Mouse (Mus musculus) adrenal gland, adult (tissue): ENCODE results near the gene Inava.
A peak's percentile ranks its signal among the peaks of the same experiment; 100 is the strongest.

Experiments
- DNase-seq, 2 experiments: peaks; one replicate each; pipeline ENCODE4 v3.0.0; 2022 to 2023; ENCODE audit warnings: low spot score in 1 of 2; ENCODE audit not compliant: inconsistent age in 2 of 2

Gene Inava

GRCm38 (mm10) chr1:136231596-136231995 lies 2.5 kb downstream of the Inava start:
- DNase-seq, result no peak

GRCm38 (mm10) chr1:136230201-136230600 lies 3.9 kb downstream of the Inava start:
- DNase-seq, result no peak

- DNase-seq, result no peak
Measured at GRCm38 (mm10) chr1:136229040-136229373, 5.1 kb downstream of the Inava start.

DNA sequence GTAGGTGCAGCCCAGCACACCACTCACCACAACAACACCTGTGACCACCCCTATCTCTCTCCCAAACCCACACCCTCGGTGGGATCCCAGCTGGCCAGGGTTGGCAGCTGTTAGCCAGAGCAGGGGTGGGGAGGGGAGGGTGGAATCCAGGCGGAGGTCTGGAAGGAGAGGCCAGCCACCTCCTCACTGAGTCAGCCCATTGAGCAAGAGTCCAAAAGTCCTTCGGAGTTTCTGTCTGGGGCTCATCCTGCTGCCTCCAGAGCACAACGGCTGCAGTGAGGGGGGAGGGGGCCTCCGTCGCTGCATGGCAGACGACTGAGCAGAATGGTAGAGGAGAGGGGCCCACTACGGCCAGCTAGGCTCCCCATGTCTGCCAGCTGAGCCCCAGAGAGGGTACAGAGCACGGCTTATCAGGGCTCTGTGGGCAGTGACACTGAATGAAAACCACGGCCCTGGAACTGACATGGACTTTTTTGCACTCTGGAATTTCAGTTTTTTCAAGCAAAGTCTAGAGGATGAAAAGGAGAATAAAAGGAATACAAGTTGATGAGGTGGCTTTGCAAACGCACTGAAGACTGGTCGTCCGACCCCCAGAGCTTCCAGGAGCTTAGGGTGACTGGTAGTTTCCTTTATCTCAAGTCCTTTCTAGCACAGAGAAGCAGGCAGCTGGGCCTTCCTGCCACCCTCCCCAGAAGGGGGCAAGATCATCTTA lies 5.6 kb downstream of the Inava start:
- DNase-seq, result peak; percentile 60 to 85

GRCm38 (mm10) chr1:136227870-136228269 lies 6.2 kb downstream of the Inava start:
- peak; percentile 64 to 89 for DNase-seq

DNA sequence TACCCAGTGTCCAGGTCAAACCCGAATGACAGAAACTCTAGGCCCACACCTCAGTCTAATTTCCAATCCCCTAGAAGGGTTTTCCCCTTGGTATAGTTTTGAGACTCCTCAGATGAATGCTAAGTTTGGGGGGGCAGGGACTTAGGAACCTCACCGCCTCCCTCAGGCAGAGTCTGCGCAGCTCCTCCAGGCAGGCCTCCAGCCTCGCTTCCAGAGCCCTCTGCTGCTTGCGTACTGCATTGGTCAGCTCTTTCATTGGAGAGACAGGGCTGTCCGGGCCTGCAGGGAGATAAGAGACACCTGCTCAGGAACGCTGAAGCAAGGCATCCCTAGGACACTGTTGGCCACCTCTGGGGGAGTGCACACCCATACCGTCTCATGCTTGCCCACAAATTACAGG lies 7.4 kb downstream of the Inava start:
- DNase-seq, result no peak

GRCm38 (mm10) chr1:136225846-136226245 lies 8.2 kb downstream of the Inava start:
- DNase-seq, result no peak

GRCm38 (mm10) chr1:136223758-136224342 lies 10.2 kb downstream of the Inava start:
- DNase-seq, result no peak

DNA sequence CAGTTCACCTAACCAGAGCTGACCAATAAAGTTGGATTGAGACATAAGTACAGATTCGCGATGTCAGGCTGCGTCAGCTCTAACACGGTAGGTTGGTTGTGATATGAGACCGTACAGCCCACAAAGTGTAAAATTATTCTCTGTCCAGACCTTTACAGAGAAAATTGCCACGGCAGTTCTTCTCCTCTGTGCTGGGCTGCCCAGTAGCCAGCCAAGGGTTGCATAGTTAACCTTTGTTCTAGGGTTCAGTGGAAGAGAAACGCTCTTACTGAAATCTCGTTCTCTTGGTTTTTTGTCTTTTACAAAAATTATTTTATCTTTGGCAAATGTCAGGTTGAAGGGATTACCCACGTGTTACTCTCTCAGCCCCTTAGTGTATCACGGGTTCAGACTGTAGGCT lies 11.7 kb downstream of the Inava start:
- no peak for DNase-seq

- DNase-seq, result no peak
Measured at GRCm38 (mm10) chr1:136220037-136220871, 13.8 kb downstream of the Inava start.

- DNase-seq, result no peak
Measured at GRCm38 (mm10) chr1:136214304-136214703, 19.8 kb downstream of the Inava start.

DNA sequence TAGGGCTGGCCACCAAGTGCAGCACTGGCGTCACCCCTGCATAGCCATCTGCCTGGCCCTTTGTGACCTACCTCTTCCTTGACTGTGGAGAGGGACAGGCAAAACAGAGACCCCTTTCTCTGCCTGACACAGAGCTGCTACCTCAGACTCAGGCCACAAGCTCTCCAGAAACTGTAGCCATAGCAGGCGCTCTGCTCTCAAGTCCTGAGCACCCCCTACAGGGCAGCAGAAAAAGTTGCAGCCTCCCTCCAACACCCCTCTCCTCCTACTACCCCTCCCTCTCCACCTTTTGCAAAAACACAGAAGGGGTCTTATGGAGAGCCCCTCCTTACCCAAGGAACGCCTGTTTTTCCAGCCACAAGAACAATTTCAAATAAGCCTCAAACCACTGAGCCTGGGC lies 21.3 kb downstream of the Inava start, which contains the start of gene Mroh3:
Gene Mroh3 (minus strand): TSS at position 26 of the 400 bp plus-strand sequence.
- peak in 1 of 2 experiments; percentile 35 for DNase-seq

GRCm38 (mm10) chr1:136190033-136190432 lies 44.0 kb downstream of the Inava start:
- no peak for DNase-seq

DNA sequence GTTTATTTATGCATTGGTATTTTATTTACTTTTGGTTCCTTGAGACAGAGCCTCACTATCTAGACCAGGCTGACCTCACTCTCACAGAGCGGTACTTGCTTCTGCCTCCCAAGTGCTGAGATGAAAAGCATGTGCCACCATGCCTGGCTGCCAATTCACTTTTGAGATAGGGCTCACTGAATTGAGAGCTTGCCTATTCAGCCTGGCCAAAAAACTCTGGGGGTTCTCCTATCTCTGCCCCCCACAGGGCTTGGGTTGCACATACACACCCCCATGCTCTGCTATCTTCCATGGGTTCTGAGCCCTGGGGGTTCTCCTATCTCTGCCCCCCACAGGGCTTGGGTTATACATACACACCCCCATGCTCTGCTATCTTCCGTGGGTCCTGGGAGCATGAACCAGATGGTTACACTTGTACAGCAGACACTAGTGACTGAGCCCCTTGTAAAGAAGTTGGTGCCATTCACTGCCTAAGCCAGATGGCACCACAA lies 54.5 kb downstream of the Inava start:
- DNase-seq, result no peak

DNA sequence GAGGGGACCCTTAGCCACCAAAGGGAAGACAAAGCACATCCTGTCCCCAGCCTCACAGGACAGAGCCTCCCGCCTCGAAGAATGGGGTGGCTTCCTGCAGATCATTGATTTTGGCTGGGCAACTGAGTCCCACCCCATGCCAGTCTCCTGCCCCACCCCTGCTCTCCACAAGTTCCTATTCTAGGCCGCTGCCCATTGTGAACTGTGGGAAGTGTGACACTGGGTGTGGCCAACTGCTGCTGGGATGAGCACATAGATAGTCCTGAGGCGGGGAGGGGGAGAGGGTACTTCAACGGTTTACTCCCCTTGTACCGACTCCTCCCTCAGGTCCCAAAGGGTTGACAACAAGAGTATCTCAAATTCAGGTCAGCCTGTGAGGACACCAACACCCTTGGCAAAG lies 55.3 kb downstream of the Inava start:
- DNase-seq, result no peak

- no peak for DNase-seq
Measured at GRCm38 (mm10) chr1:136177085-136177484, 57.0 kb downstream of the Inava start.

- DNase-seq, result peak; percentile 29 to 82
Measured at GRCm38 (mm10) chr1:136175183-136175582, 58.9 kb downstream of the Inava start.

GRCm38 (mm10) chr1:136174101-136174606 lies 59.9 kb downstream of the Inava start:
- DNase-seq, result no peak

GRCm38 (mm10) chr1:136172696-136173095 lies 61.4 kb downstream of the Inava start:
- no peak for DNase-seq

- peak; percentile 65 to 88 for DNase-seq
Measured at GRCm38 (mm10) chr1:136170109-136170508, 64.0 kb downstream of the Inava start.

- DNase-seq, result peak in 1 of 2 experiments; percentile 66
Measured at GRCm38 (mm10) chr1:136167657-136168056, 66.4 kb downstream of the Inava start.

DNA sequence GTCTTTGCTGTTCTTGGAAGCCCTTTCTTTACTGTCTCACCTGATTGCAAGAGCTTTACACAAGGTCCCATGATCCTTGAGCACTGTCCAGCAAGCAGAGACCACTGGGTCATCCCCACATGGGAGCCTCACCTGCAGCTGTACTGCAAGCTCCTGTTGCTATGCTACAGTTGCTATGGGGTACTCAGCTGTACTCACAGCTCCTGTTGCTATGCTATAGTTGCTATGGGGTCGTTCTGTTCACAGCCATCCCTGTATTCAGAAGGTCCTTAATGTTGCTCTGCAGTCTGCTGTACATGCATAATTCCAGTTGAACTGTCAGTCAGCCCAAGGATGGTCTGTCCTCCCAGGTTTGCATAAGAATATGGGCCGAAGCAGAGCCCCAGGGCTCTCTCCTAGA lies 68.6 kb downstream of the Inava start:
- no peak for DNase-seq
